Mouse (Mus musculus): Measurements from ENCODE around the gene Tecpr1.

- TF ChIP-seq CTCF (IDR thresholded peaks at IDR 0.05; ENCODE audit: extremely low read depth, insufficient read depth, insufficient read length, insufficient replicate concordance) (no peak), POLR2A (IDR thresholded peaks at IDR 0.05; ENCODE audit: low read depth, low read length) (no peak)
These were observed 39.7 kb upstream of the Tecpr1 start for GRCm38 (mm10) chr5:144263082-144263481.
